Mouse (Mus musculus): ENCODE measurements around the gene Omt2a. TPM values are rescaled to one million over a fixed set of nuclear protein-coding genes. Genes with fewer than 3 reads are reported as not detected.
"Not testable (repeated sequence)": the region's sequence is repeated elsewhere in the genome, so short reads cannot be mapped to it uniquely, and the experiment has no call there.

Omt2a gene
- polyA plus RNA-seq, 1 experiment from 2014 or later, result not detected

- not testable (repeated sequence) for H3K27me3 ChIP-seq (ENCODE audit: control insufficient read depth, insufficient read depth, low read length); H3K9me3 ChIP-seq (replicated peaks; ENCODE audit: control insufficient read depth, low read length); ATAC-seq (replicated peaks; ENCODE audit: extremely low read depth, insufficient read depth, low FRiP score); H3K9ac ChIP-seq (ENCODE audit: low read length); H3K27ac ChIP-seq (ENCODE audit: low read length); H3K4me2 ChIP-seq (ENCODE audit: low read depth, low read length); H3K4me1 ChIP-seq (ENCODE audit: control insufficient read depth, insufficient read depth, low read length); H3K4me3 ChIP-seq (ENCODE audit: low read length); H3K36me3 ChIP-seq (ENCODE audit: control insufficient read depth, insufficient read depth)
- 33% methylated on average over 1 of the region's 1 CpGs for WGBS
These were observed 25.5 kb downstream of the Omt2a start for GRCm38 (mm10) chr9:78289063-78289462.

DNA sequence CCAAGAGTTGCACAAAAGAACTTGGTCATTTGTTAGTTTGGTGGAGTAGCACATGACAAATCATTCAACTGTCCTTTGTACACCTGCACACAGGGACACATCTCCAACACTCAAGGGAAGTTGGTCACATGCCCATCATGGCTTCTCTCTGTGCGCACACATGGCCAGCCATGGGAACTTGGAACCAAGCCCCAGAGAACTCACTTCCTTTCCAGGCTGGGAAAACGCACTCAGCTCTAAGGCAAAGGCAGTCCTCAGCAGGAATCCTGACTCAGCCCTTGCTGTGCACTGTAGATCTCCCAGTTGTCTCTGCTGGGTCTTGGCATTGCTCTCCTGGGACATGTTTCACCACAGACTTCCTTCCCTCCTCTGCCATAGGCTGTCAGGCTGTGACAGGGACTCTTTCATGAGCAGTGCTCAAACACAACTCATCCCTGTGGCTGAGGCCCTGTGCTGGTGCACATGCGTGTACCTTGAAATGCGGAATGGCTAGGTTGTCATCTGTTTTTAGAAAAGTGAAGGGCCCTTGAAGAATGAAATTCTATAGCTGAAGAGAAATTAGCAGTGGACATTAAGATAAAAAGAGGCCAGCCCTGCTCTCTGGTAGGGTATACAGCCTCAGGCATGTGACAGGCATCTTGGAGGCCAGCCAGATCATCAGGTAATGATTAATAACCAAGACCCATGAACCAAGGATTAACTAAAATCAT lies 32.4 kb downstream of the Omt2a start:
- 66% methylated on average over 4 of the region's 4 CpGs for WGBS
- not testable (repeated sequence) for ATAC-seq (replicated peaks; ENCODE audit: extremely low read depth, insufficient read depth, low FRiP score); H3K36me3 ChIP-seq (ENCODE audit: control insufficient read depth, insufficient read depth); H3K9ac ChIP-seq (ENCODE audit: low read length); H3K27me3 ChIP-seq (ENCODE audit: control insufficient read depth, insufficient read depth, low read length); H3K9me3 ChIP-seq (replicated peaks; ENCODE audit: control insufficient read depth, low read length); H3K27ac ChIP-seq (ENCODE audit: low read length); H3K4me2 ChIP-seq (ENCODE audit: low read depth, low read length); H3K4me1 ChIP-seq (ENCODE audit: control insufficient read depth, insufficient read depth, low read length); H3K4me3 ChIP-seq (ENCODE audit: low read length)

GRCm38 (mm10) chr9:78270945-78271344 lies 43.7 kb downstream of the Omt2a start:
- H3K27me3 ChIP-seq (ENCODE audit: control insufficient read depth, insufficient read depth, low read length); H3K4me1 ChIP-seq (ENCODE audit: control insufficient read depth, insufficient read depth, low read length); H3K36me3 ChIP-seq (ENCODE audit: control insufficient read depth, insufficient read depth); H3K4me3 ChIP-seq (ENCODE audit: low read length); H3K4me2 ChIP-seq (ENCODE audit: low read depth, low read length); H3K27ac ChIP-seq (ENCODE audit: low read length); H3K9me3 ChIP-seq (replicated peaks; ENCODE audit: control insufficient read depth, low read length); H3K9ac ChIP-seq (ENCODE audit: low read length); ATAC-seq (replicated peaks; ENCODE audit: extremely low read depth, insufficient read depth, low FRiP score): not testable (repeated sequence)
- WGBS, result 72% methylated on average over 3 of the region's 3 CpGs

Other genes starting within 250 kb of the Omt2a start
- 41.1 and 47.3 TPM in 2 replicates for gene Fbxo9, start 205.7 kb downstream of the Omt2a start, polyA plus RNA-seq (2015; fragmentation: Nextera tagmentation; extraction: Ambion mirVana)
- 13.5 and 14.6 TPM in 2 replicates for gene Ick, start 205.6 kb downstream of the Omt2a start, polyA plus RNA-seq (2015; fragmentation: Nextera tagmentation; extraction: Ambion mirVana)
- 67.5 and 71.7 TPM in 2 replicates for gene Gsta4, start 132.0 kb downstream of the Omt2a start, polyA plus RNA-seq (2015; fragmentation: Nextera tagmentation; extraction: Ambion mirVana)
- gene Gsta1, start 84.1 kb downstream of the Omt2a start, polyA plus RNA-seq (2015; fragmentation: Nextera tagmentation; extraction: Ambion mirVana), result 0.42 TPM in 1 of 2 replicates, not detected in the other
- not detected in 2 replicates for gene Gm3776, start 57.7 kb downstream of the Omt2a start, polyA plus RNA-seq (2015; fragmentation: Nextera tagmentation; extraction: Ambion mirVana)
- not detected in 2 replicates for gene Gm10639, start 24.9 kb downstream of the Omt2a start, polyA plus RNA-seq (2015; fragmentation: Nextera tagmentation; extraction: Ambion mirVana)
- not detected in 2 replicates for gene Omt2b, start 12.8 kb upstream of the Omt2a start, polyA plus RNA-seq (2015; fragmentation: Nextera tagmentation; extraction: Ambion mirVana)
- 0.20 and 0.42 TPM in 2 replicates for gene Gsta2, start 41.0 kb upstream of the Omt2a start, polyA plus RNA-seq (2015; fragmentation: Nextera tagmentation; extraction: Ambion mirVana)
- gene Dppa5a, start 53.4 kb upstream of the Omt2a start, polyA plus RNA-seq (2015; fragmentation: Nextera tagmentation; extraction: Ambion mirVana), result not detected in 2 replicates
- gene Ooep, start 63.9 kb upstream of the Omt2a start, polyA plus RNA-seq (2015; fragmentation: Nextera tagmentation; extraction: Ambion mirVana), result 0.39 and 0.44 TPM in 2 replicates
- gene Ddx43, start 81.0 kb upstream of the Omt2a start, polyA plus RNA-seq (2015; fragmentation: Nextera tagmentation; extraction: Ambion mirVana), result 0.08 and 0.12 TPM in 2 replicates
- gene Cgas, start 128.4 kb upstream of the Omt2a start, polyA plus RNA-seq (2015; fragmentation: Nextera tagmentation; extraction: Ambion mirVana), result 1.4 and 1.5 TPM in 2 replicates
- 30.1 and 32.8 TPM in 2 replicates for gene Mto1, start 133.4 kb upstream of the Omt2a start, polyA plus RNA-seq (2015; fragmentation: Nextera tagmentation; extraction: Ambion mirVana)
- 0.49 and 0.50 TPM in 2 replicates for gene Gm17324, start 134.0 kb upstream of the Omt2a start, polyA plus RNA-seq (2015; fragmentation: Nextera tagmentation; extraction: Ambion mirVana)
- 3,112 and 3,297 TPM in 2 replicates for gene Eef1a1, start 174.4 kb upstream of the Omt2a start, polyA plus RNA-seq (2015; fragmentation: Nextera tagmentation; extraction: Ambion mirVana)

Data from heart, embryonic 16.5 days (tissue).